Mouse (Mus musculus) olfactory bulb, adult 2 months (tissue): ENCODE measurements around the gene Hapln2. TPM values are rescaled to one million over a fixed set of nuclear protein-coding genes. Genes with fewer than 3 reads are reported as not detected.

Experiments used
- H3K27ac ChIP-seq: fragments of 200-500 bp; 2 replicates; pipeline ENCODE4 v1.5.1; 2012; ENCODE audit warnings: low read depth, low read length; ENCODE audit not compliant: insufficient read depth
- H3K4me1 ChIP-seq: fragments of 200-500 bp; 2 replicates; pipeline ENCODE4 v1.6.1; 2012; ENCODE audit warnings: low read length; ENCODE audit not compliant: control insufficient read depth, insufficient read depth
- H3K4me3 ChIP-seq: fragments of 200-500 bp; 2 replicates; pipeline ENCODE4 v1.5.1; 2012; ENCODE audit warnings: mild to moderate bottlenecking, low read depth, low read length, moderate library complexity; ENCODE audit not compliant: insufficient read depth
- CTCF ChIP-seq: fragments of 200-500 bp; IDR thresholded peaks from 2 replicates; pipeline ENCODE4 v1.5.1; 2012; ENCODE audit warnings: low read depth, mild to moderate bottlenecking, low read length, moderate library complexity; ENCODE audit not compliant: insufficient read depth
- POLR2A ChIP-seq: fragments of 200-500 bp; IDR thresholded peaks from 2 replicates; pipeline ENCODE4 v1.6.1; 2012; ENCODE audit warnings: mild to moderate bottlenecking, low read depth, low read length, moderate library complexity; ENCODE audit not compliant: insufficient read depth
- WGBS: fragments of 180-500 bp; shearing (Covaris S2); methylation state at CpG from one replicate; pipeline ENCODE4 v1.1.7; 2018; 5-methylcytosine and 5-hydroxymethylcytosine counted together
- polyA plus RNA-seq: library from polyadenylated mRNA; stranded (reverse); fragments of >200 nt; gene quantifications from 2 replicates; pipeline ENCODE4 v1.2.4, GENCODE M21; 2012; ENCODE audit warnings: low replicate concordance; ENCODE audit not compliant: missing spikeins, insufficient read depth, insufficient read length

The Hapln2 gene
- polyA plus RNA-seq, 1 experiment: not detected

DNA sequence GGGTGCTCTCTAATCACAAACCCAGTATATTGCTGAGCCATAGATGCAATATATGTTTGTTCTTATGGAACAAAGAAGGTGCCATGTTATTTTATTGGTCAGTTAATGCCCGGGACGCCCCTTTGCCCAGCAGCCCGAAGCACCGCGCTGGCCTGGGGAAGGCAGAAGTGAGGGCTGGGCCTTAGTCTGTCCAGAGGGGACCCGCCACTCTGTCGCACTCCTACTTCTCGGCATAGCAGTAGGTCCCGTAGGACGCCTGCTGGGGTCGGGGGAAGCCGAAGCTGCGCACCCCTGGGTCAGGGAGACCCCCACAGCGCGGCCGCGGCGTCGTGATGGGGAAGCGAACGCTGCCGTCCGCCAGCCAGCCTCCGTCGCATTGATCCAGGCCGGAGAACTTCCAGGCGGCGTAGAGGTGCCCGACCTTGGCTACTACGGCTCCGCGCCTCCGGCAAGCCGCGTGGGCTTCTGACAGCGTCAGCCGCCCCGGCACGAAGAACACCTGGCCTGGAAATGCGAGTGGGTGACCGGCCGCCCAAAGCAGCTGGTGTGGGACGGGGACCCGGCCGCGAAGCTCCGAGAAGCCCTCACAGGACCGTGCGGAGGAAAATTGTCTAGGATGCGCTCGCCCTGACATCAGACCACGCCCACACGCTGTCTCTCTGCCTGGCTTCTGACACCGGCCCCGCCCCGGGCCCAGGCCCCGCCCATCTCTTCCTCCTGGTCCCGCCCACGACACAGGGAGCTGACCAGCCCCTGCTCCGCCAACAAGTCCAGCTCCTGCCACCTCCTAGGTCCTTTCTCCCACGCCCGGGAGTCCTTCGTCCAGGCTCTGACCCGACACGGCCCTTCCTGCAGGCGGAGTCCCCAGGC lies 4.8 kb downstream of the Hapln2 start:
- 4% methylated on average over 66 of the region's 66 CpGs for WGBS
- no peak overlapping the region for H3K27ac ChIP-seq
- peaks cover 17% of the 10 kb centered on the region for H3K4me1 ChIP-seq
- TF ChIP-seq POLR2A (no peak), CTCF (no peak)
- peak overlapping the region; percentile 53 for H3K4me3 ChIP-seq

DNA sequence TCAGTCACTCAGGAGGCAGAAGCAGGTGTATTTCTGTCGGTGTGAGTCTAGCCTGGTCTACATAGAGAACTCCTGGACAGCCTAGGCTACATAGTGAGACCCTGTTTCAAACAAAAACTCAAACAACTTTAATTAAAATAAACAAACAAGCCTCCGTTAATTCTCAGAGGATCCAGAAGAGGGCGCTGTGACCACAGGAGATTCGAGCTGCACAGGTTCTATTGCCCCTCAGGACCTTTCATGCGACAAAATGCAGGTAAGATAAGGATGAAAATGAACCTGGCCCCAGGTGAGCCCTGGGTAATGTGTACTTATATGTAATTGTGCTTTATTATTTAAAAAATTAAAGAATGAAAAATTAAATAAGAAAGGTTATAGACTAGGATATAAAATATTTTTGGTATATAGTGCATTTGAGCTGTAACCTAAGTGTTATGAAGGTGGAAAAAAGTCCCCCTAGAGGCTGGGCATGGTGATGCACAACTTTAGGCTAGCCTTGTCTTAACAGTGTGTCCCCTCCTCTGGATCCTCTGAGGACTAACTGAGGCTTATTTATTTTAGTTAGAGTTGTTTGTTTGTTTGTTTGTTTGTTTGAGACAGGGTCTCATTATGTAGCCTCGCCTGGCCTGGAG lies 16.6 kb downstream of the Hapln2 start:
- WGBS: 13% methylated on average over 6 of the region's 6 CpGs
- Histone ChIP-seq H3K4me1 (no peaks in the 10 kb centered on the region), H3K27ac (no peak overlapping the region), H3K4me3 (no peak overlapping the region)
- TF ChIP-seq CTCF: no peak
- TF ChIP-seq POLR2A: no peak

DNA sequence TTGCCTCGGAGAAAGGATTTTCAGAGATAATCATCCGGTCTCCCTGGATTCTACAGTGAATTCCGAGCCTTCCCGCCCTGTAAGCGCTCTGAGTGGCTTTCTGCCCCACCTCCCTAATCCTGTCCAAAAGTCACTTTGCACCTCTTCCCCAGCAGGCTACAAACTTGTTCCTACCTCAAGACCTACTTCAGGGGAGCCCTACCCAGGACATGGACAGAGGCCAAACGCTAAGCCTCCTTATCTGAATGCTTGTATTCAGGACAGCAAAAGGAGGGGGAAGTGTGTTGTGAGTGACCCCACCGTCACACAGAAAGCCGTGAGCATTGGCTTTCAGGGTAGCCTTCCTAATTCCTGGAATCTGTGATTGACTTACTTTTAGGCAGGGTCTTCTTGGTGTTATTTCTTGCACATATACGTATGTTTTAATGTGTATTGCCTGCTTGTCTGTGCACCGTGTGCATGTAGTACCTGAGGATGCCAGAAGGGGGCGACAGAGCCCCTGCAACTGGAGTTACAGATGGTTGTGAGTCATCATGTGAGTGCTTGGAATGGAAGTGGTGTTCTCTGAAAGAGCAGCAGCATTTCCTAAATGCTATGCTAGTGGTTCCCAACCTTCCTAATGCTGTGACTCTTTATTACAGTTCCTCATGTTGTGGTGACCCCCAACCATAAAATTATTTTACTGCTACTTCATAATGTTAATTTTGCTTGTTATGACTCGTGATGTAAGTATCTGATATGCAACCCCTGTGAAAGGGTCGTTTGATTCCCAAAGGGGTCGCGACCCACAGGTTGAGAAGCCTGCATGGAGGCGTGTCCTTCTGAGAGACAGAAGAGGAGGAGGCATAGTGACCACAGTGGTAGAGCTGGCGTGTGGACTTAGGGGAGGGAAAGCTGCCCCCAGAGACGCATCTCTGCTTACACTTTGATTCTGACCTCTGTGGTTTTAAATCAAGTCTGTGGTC lies 21.3 kb downstream of the Hapln2 start:
- Histone ChIP-seq H3K4me3 (no peak overlapping the region), H3K4me1 (peaks cover 15% of the 10 kb centered on the region), H3K27ac (no peak overlapping the region)
- TF ChIP-seq POLR2A (no peak), CTCF (no peak)
- WGBS: 83% methylated on average over 18 of the region's 18 CpGs

DNA sequence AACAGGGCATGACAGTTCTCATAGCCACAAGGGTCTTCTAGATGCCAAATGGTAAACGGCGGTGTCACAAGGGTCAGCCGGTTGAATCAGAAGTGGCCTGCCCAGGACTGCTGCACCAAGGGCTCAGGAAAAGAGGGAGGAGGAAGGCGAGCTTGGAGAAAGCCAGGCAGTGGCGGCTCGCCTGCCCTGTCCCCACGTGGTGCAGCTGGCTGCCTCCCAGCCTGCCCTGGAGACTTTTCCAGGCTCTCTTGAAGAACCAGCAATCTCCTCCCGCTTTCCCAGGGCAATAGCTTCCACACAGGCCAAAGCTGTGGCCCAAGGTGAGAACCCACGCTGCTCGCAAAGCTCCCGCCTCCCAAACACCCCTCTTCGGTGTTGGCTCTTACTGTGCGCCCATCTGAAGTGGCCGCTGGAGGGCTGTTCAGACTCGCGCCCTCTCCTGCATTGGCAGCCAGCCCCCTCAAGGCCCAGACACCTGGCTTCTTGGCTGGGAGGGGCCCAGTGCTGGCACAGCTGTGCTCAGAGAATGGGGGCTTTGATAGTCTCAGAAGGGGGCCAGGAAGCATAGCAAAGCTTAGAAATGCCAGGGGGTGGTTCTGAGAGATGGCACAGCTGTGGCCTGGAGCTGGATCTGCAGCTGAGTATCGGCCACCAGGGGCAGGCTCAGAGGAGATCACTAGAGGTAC lies 24.9 kb downstream of the Hapln2 start:
- Histone ChIP-seq H3K27ac (no peak overlapping the region), H3K4me3 (no peak overlapping the region), H3K4me1 (peaks cover 31% of the 10 kb centered on the region)
- TF ChIP-seq POLR2A (no peak), CTCF (no peak)
- WGBS: 9% methylated on average over 17 of the region's 17 CpGs

DNA sequence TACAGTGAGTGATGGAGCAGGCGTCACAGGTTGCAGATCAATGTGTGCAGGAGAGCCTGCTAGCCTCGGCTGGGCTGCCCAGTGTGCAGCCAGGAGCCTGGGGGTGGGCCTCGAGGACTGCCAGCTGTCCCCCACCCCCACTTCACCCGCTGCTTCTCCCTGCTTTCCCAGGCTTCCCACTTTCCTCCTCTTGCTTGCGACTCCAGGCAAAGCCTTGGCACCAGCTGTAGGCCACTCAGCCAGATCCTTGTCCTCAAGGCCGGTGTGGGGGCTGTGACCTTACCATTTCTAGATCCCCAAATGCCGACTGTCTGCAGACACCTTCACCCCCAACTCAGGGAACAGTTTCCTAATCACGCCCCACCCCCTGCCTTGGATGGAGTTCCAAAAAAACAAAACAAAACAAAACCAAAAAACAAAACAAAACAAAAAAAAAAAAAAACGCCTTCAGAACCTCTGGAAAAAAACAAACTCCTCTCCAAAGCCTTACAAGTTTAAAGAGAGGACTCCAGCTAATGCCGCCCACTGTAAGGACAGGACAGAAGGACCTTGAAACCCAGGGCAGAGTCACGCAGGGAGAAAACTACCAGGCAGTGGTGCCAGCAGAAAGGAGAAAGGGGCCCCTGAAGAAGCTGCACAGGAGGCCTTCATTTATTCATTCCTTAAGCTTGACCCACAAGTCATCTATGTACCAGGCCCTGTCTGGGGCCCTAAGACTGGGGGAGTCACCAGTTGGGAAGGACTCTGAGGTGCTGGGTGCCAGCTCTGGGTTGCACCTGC lies 26.4 kb downstream of the Hapln2 start:
- peaks cover 45% of the 10 kb centered on the region for H3K4me1 ChIP-seq
- 0 out of 2 replicates have a peak overlapping the region, but pooled peaks have one; percentile 14 for H3K27ac ChIP-seq
- WGBS: 30% methylated on average over 11 of the region's 11 CpGs

DNA sequence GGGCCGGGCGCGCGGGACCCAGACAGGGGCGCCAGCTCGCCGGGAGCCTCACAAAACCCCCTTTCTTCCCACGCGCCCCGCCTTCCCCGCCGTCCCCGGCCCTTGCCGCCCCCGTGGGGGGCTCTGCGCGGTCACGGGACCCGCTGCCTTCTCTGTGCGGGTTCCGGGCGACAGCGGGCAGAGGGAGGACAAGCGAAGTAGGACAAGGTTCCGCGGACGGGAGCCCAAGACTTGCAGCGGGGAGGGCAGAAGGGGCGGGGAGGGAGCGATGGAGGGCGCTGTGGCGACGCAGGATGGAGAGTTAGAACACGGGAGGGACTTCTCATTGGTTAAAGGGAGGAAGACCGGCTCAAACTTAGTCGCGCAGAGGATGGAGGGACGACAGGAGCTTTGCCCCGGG lies 27.2 kb downstream of the Hapln2 start, which contains the start of gene Bcan:
Bcan (minus strand) TSS at position 50 of the 400 bp plus-strand sequence.
- under 1% methylated on average over 39 of the region's 39 CpGs for WGBS
- H3K27ac ChIP-seq: peak within 1 kb of the TSS; percentile 47; the same call in 1 of the 2 replicates
- H3K4me3 ChIP-seq: peak within 1 kb of the TSS; percentile 64
- peaks cover 51% of the 10 kb centered on the region for H3K4me1 ChIP-seq
- TF ChIP-seq POLR2A (0 out of 2 replicates have a peak, but pooled peaks have one; percentile 16), CTCF (no peak)

More for the DNA sequence above, 26.4 kb downstream of the Hapln2 start:
- TF ChIP-seq POLR2A: no peak
- TF ChIP-seq CTCF: no peak
- H3K4me3 ChIP-seq: peak overlapping the region; percentile 64

DNA sequence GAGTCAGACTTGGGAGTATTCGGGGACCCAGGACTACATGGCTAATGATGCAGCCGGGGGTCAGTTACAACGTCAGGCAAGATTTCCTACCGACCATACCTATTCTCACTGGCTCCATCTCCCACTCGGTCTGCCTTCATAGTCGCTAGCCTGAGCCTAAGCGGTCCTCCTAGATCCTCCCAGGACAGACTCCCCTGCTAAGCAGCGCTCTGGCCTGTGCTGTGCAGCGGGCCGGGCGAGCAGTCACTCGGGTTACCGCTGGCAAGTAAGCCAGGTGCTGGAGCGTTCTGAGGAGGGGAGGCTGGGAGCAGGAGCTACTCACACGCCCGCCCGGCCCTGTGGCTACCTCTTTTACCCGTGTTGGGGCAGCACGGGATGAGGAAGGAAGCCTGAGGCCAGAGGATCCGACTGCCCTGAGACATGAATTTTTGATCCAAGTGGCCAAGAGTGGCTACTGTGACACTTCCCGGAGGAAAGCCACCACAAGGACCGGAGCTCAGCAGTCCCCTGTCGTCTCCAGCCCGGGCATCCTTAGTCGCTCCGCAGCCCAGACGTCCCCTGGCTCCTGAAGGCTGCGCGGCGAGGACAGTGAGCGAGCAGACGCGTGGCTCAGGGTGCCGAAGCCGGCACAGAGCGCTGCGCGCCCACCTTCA lies 28.0 kb downstream of the Hapln2 start:
- H3K4me3 ChIP-seq: peak overlapping the region; percentile 64
- peaks cover 52% of the 10 kb centered on the region for H3K4me1 ChIP-seq
- TF ChIP-seq CTCF: no peak
- H3K27ac ChIP-seq: peak overlapping the region; percentile 47; the same call in 1 of the 2 replicates
- WGBS: 3% methylated on average over 38 of the region's 38 CpGs
